Mouse (Mus musculus): ENCODE measurements at regions not wholly inside any gene's neighbourhood (a gene's known extent, or its start where the extent isn't known, plus 50 kb on each side); places are given as distances from the start of the nearest gene placed in this dataset.

GRCm38 (mm10) chr3:68815621-68816020 is 53.8 kb upstream of the 1110032F04Rik start:
- H3K79me3 ChIP-seq (ENCODE audit: low read depth) = no peaks in the 10 kb centered on the region
- no peaks in the 10 kb centered on the region for H3K27me3 ChIP-seq (ENCODE audit: control insufficient read depth, insufficient read depth, insufficient read length)
- H3K4me3 ChIP-seq (ENCODE audit: insufficient read depth, poor library complexity, severe bottlenecking) = no peak overlapping the region
- TF ChIP-seq USF1 (IDR thresholded peaks at IDR 0.05; ENCODE audit: low read depth) = no peak
- TF ChIP-seq MYOD1 (IDR thresholded peaks at IDR 0.05; ENCODE audit: control insufficient read depth, insufficient read length, low read depth) = no peak
- TF ChIP-seq CEBPB (IDR thresholded peaks at IDR 0.05; ENCODE audit: low read depth) = no peak
- no peak for TF ChIP-seq CTCF (IDR thresholded peaks at IDR 0.05; ENCODE audit: control insufficient read depth, insufficient read depth, insufficient read length)
- TF ChIP-seq MAX (IDR thresholded peaks at IDR 0.05) = no peak
- no peak for TF ChIP-seq FOSL1 (IDR thresholded peaks at IDR 0.05; ENCODE audit: insufficient read depth, low read length, poor library complexity, severe bottlenecking)
- TF ChIP-seq MYOG (IDR thresholded peaks at IDR 0.05; ENCODE audit: control insufficient read depth, extremely low read depth, insufficient read length) = no peak
- no peak overlapping the region for H3ac ChIP-seq (ENCODE audit: control insufficient read depth, insufficient read length, low read depth)
- H3K36me3 ChIP-seq (ENCODE audit: control insufficient read depth, insufficient read depth) = no peaks in the 10 kb centered on the region
- no peaks in the 10 kb centered on the region for H3K79me2 ChIP-seq (ENCODE audit: control insufficient read depth, insufficient read depth)

- Histone ChIP-seq H3ac (ENCODE audit: control insufficient read depth, insufficient read length, low read depth) (no peak overlapping the region), H3K79me2 (ENCODE audit: control insufficient read depth, insufficient read depth) (no peaks in the 10 kb centered on the region), H3K4me3 (ENCODE audit: insufficient read depth, poor library complexity, severe bottlenecking) (no peak overlapping the region), H3K36me3 (ENCODE audit: control insufficient read depth, insufficient read depth) (no peaks in the 10 kb centered on the region), H3K27me3 (ENCODE audit: control insufficient read depth, insufficient read depth, insufficient read length) (no peaks in the 10 kb centered on the region), H3K79me3 (ENCODE audit: low read depth) (no peaks in the 10 kb centered on the region)
- no peak for TF ChIP-seq MYOG (IDR thresholded peaks at IDR 0.05; ENCODE audit: control insufficient read depth, extremely low read depth, insufficient read length)
- TF ChIP-seq FOSL1 (IDR thresholded peaks at IDR 0.05; ENCODE audit: insufficient read depth, low read length, poor library complexity, severe bottlenecking) = no peak
- no peak for TF ChIP-seq CTCF (IDR thresholded peaks at IDR 0.05; ENCODE audit: control insufficient read depth, insufficient read depth, insufficient read length)
- no peak for TF ChIP-seq USF1 (IDR thresholded peaks at IDR 0.05; ENCODE audit: low read depth)
- no peak for TF ChIP-seq MYOD1 (IDR thresholded peaks at IDR 0.05; ENCODE audit: control insufficient read depth, insufficient read length, low read depth)
- TF ChIP-seq CEBPB (IDR thresholded peaks at IDR 0.05; ENCODE audit: low read depth) = no peak
- TF ChIP-seq MAX (IDR thresholded peaks at IDR 0.05) = no peak
Observed at GRCm38 (mm10) chr3:68817321-68817720, 52.1 kb upstream of the 1110032F04Rik start.

All from C2C12 (cell line).